Mouse (Mus musculus) hindbrain, embryonic 13.5 days (tissue): Measurements from ENCODE around the gene Bag2. TPM values are rescaled to one million over a fixed set of nuclear protein-coding genes. Genes with fewer than 3 reads are reported as not detected.
"Not testable (repeated sequence)": the region's sequence is repeated elsewhere in the genome, so short reads cannot be mapped to it uniquely, and the experiment has no call there.

ENCODE experiments used
- ATAC-seq: fragments of 200-750 bp; cut with Nextera tagmentation; 2 replicates; pipeline ENCODE4 v1.8.0; 2017; ENCODE audit warnings: moderate TSS enrichment; ENCODE audit not compliant: low FRiP score
- H3K27ac ChIP-seq: fragments of 300-500 bp; sonication (generic); 2 replicates; pipeline ENCODE4 v1.5.1; 2015; ENCODE audit warnings: inconsistent platforms, mild to moderate bottlenecking, moderate library complexity
- H3K27me3 ChIP-seq: fragments of 300-500 bp; sonication (generic); 2 replicates; pipeline ENCODE4 v1.6.1; 2015; ENCODE audit warnings: mild to moderate bottlenecking, inconsistent platforms
- H3K36me3 ChIP-seq: fragments of 300-500 bp; sonication (generic); 2 replicates; pipeline ENCODE4 v1.6.1; 2015; ENCODE audit warnings: mild to moderate bottlenecking, inconsistent platforms
- H3K4me1 ChIP-seq: fragments of 300-500 bp; sonication (generic); replicated peaks from 2 replicates; pipeline ENCODE4 v1.6.1; 2015; ENCODE audit warnings: inconsistent platforms
- H3K4me2 ChIP-seq: fragments of 300-500 bp; sonication (generic); 2 replicates; pipeline ENCODE4 v1.6.1; 2015; ENCODE audit warnings: inconsistent platforms, mild to moderate bottlenecking, moderate library complexity
- H3K4me3 ChIP-seq: fragments of 300-500 bp; sonication (generic); 2 replicates; pipeline ENCODE4 v1.5.1; 2015; ENCODE audit warnings: mild to moderate bottlenecking, inconsistent platforms
- H3K9ac ChIP-seq: fragments of 300-500 bp; sonication (generic); 2 replicates; pipeline ENCODE4 v1.6.1; 2015; ENCODE audit warnings: mild to moderate bottlenecking, inconsistent platforms
- H3K9me3 ChIP-seq: fragments of 300-500 bp; sonication (generic); 2 replicates; pipeline ENCODE4 v1.6.1; 2016; ENCODE audit warnings: inconsistent platforms
- WGBS: fragments of 180-500 bp; shearing (Covaris S2); methylation state at CpG from one replicate; pipeline ENCODE4 v1.1.7; 2015; 5-methylcytosine and 5-hydroxymethylcytosine counted together
- polyA plus RNA-seq: library from polyadenylated mRNA; unstranded; fragments of >200 nt; fragmentation: Nextera tagmentation; extraction: Ambion mirVana; gene quantifications from 2 replicates; pipeline ENCODE4 v1.2.1, GENCODE M21; 2015

The Bag2 gene
- polyA plus RNA-seq, 1 experiment from 2014 or later, result 17.9 TPM

DNA sequence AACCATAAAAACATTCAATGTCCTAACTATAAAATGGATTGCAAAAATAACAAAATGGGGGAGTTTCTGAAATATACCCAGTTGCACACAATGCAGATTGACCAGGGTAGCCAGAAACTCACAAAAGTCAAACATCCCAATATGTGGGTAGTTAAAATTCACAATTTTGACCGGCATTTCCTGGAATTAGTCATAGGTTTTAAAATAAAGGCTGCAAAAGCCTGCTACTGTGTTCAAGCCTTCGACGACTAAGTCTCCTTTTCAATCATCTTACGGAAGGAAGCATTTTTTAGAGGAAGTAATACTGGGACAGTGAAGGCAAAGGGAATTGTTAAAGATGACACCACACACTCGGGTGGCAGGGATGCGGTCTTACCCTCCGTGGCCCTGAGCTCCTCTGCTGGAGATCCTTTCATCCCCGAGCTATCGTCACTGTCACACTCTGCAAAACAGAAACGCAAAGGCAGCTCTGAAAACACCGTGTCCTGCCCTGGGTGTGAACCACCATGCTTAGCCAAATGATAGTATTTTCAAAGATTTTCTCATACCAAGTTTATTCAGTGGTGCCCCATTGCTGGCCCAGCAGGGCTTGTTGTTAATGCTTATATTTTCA lies 8.0 kb upstream of the Bag2 start:
- 87% methylated on average over 11 of the region's 11 CpGs for WGBS
- no peaks in the 10 kb centered on the region for H3K9me3 ChIP-seq
- no peak overlapping the region for H3K9ac ChIP-seq
- no peak overlapping the region for H3K4me3 ChIP-seq
- no peaks in the 10 kb centered on the region for H3K27me3 ChIP-seq
- peaks cover 47% of the 10 kb centered on the region for H3K36me3 ChIP-seq
- no peak overlapping the region for H3K27ac ChIP-seq
- no peaks in the 10 kb centered on the region for H3K4me1 ChIP-seq
- H3K4me2 ChIP-seq, result no peak overlapping the region
- ATAC-seq, result no peak

DNA sequence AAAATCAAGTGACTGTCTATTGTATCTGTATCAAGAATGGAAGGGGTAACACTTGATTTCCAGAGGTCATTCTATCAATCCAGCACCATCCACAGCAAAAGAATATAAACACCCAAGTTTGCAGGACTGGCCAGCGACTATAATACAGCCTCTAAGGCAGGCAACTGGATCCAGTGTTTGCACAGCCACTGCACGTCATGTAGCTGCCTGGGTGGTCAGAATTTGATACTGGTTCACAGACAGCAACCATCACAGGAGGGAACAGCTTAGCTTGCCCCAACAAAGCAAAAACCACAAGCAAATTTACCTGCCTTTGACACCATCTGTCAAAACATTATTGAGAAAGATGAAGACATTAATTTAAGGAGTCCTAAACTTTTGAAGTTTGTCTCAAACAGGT lies 6.2 kb upstream of the Bag2 start:
- Histone ChIP-seq H3K36me3 (peaks cover 36% of the 10 kb centered on the region), H3K9ac (no peak overlapping the region), H3K9me3 (no peaks in the 10 kb centered on the region), H3K4me1 (no peaks in the 10 kb centered on the region), H3K4me2 (no peak overlapping the region), H3K27me3 (no peaks in the 10 kb centered on the region), H3K4me3 (no peak overlapping the region), H3K27ac (no peak overlapping the region)
- no peak for ATAC-seq
- 88% methylated on average over 2 of the region's 2 CpGs for WGBS

DNA sequence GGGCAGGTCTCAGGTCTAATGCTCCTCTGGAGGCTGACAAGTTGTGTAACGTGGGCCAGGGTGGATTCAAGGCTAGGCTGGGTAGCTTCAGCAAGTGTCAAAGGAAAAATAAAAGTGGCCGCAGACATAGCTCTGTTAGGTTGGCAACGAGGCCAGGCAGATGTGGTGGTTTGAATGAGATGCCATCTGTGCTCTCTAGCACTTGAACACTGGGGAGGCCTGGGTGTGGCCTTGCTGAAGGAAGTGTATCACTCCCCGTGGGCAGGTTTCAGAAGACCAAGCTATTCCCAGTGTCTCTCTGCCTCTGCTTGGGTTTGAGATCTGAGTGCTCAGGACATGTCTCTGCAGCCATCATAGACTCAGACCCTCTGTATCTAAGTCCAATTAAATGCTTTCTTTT lies 893 bp upstream of the Bag2 start:
- H3K9me3 ChIP-seq, result no peaks in the 10 kb centered on the region
- H3K36me3 ChIP-seq, result peaks cover 18% of the 10 kb centered on the region
- 55% methylated on average over 4 of the region's 4 CpGs for WGBS
- no peaks in the 10 kb centered on the region for H3K27me3 ChIP-seq
- H3K4me3 ChIP-seq, result no peak overlapping the region
- H3K9ac ChIP-seq, result no peak overlapping the region
- ATAC-seq, result no peak
- H3K27ac ChIP-seq, result no peak overlapping the region
- peak overlapping the region; percentile 98; the same call in 1 of the 2 replicates for H3K4me2 ChIP-seq
- H3K4me1 ChIP-seq, result peaks cover 23% of the 10 kb centered on the region

DNA sequence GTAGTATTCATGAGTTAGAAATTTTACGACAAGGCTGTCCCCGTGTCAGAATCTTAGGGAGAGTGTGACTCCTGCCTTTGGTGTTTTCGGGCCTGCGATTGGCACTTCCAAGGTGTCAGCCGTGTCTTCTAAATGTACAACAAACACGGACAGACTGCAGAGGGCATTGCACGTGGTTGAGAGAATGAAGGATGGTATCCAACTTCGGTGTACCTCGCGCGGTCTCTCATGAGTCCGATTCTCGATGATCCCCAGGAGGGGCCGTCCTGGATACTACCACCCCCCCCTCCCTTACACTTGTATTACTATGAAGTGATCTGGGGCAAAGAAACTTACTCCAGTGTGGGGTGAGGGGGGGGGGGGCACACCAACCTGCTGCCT lies 572 bp downstream of the Bag2 start:
- Histone ChIP-seq H3K36me3 (peaks cover 10% of the 10 kb centered on the region), H3K9me3 (no peaks in the 10 kb centered on the region), H3K27ac (no peak overlapping the region; the same call in 1 of the 2 replicates), H3K27me3 (no peaks in the 10 kb centered on the region), H3K4me2 (peak overlapping the region; percentile 98), H3K4me3 (peak overlapping the region; percentile 69), H3K9ac (peak overlapping the region; percentile 85), H3K4me1 (peaks cover 23% of the 10 kb centered on the region)
- peak; percentile 49 for ATAC-seq
- WGBS, result 8% methylated on average over 14 of the region's 14 CpGs

DNA sequence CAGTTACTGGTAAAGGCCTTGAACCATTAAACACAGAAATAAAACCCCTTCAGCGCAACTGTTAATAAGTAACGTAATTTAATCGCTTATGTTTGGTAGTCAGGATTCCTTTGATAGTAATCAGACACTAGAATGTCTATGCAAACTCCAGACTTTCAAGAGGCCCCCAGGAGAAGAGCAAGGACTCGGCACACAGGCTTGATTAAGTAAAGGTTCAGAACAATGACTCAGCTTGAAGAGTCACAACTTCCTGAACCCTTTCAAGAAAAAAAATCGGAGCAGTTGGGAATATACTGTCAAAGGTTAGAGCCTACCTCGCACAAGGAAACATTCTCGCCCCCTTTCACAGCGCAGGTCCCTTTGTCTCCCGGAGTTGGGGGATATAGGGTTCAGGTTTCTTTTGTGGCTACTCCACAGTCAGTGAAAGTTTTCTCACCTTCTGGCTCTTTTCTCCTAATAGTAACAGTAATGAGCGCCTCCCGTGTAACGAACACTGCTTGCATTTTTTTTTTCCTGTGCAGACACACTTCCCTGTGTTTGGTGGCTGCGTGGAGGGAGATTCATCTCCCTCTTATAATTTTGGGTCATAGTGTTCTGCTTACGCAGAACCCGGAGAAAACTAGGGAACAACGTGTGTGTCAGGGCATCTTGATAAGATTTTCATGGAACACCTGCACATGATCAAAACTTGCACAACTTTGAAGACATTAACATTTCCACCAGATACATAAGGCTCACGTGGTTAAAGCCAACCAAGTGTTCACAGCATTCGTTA lies 1.1 kb downstream of the Bag2 start:
- Histone ChIP-seq H3K27ac (no peak overlapping the region), H3K9ac (peak overlapping the region; percentile 85; the same call in 1 of the 2 replicates)

DNA sequence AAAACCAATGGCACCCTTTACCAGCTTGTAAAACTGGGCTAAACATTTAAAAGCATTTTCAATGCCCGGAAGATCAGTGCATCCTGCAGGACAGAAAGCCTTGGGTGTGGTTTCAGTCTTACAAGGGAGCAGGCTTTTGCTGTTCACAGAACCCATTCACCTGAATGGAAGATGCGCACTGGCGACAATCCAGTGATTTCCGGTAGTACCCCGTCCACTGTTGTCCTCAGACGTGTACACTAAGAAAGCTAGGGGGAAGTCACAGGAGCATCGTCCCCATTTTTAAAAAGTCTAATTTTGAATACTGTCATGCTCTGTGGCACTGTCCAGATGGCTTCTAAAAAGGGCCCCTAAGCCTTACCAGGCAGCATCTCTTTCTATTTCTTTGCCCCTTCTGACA lies 1.8 kb downstream of the Bag2 start:
- Histone ChIP-seq H3K27ac (no peak overlapping the region), H3K36me3 (peaks cover 7% of the 10 kb centered on the region), H3K4me2 (no peak overlapping the region), H3K27me3 (no peaks in the 10 kb centered on the region), H3K4me1 (peaks cover 23% of the 10 kb centered on the region), H3K9me3 (no peaks in the 10 kb centered on the region), H3K4me3 (no peak overlapping the region), H3K9ac (no peak overlapping the region)
- 86% methylated on average over 7 of the region's 7 CpGs for WGBS
- no peak for ATAC-seq

More for the DNA sequence above, 1.1 kb downstream of the Bag2 start:
- peaks cover 10% of the 10 kb centered on the region for H3K36me3 ChIP-seq
- 38% methylated on average over 18 of the region's 18 CpGs for WGBS
- H3K27me3 ChIP-seq, result no peaks in the 10 kb centered on the region
- no peak for ATAC-seq
- H3K9me3 ChIP-seq, result no peaks in the 10 kb centered on the region
- peak overlapping the region; percentile 98 for H3K4me2 ChIP-seq
- H3K4me3 ChIP-seq, result peak overlapping the region; percentile 69
- peaks cover 23% of the 10 kb centered on the region for H3K4me1 ChIP-seq

DNA sequence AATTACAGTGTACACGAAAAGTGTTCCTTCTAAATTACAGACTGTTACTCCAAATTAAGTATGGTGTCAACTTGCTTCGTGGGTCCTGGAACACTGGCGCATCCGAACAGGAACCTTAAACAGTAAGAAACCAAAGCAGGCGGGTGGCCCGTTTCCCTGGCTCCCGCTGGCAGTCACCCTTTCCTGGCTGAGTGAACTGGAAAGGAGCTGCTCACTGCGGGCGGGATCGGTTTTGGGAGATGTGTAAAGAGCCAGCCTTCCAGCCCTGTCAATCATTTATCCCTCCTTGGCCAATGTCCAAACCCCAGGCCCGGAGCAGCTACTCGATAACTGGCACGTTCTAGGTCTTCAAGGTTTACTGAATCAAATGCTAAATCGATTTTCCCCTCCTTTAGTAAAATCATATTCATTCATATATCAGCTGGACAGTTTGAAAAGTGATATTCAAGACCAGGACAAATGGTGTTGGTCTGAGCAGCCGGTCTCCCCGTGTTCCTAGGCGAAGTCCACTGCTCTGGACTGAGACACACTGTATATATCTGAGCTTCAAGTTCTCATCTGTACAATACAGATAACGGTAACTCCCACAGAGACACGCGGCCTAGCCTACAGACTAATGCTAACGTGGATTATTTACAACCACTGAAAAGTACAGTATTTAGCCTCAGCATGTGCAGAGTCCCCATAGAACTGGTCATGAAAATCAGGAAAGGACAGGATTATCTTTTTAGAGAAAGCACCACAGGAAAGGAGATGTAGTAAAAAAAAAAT lies 2.4 kb downstream of the Bag2 start:
- 78% methylated on average over 21 of the region's 21 CpGs for WGBS
- ATAC-seq, result no peak
- no peak overlapping the region for H3K4me2 ChIP-seq

DNA sequence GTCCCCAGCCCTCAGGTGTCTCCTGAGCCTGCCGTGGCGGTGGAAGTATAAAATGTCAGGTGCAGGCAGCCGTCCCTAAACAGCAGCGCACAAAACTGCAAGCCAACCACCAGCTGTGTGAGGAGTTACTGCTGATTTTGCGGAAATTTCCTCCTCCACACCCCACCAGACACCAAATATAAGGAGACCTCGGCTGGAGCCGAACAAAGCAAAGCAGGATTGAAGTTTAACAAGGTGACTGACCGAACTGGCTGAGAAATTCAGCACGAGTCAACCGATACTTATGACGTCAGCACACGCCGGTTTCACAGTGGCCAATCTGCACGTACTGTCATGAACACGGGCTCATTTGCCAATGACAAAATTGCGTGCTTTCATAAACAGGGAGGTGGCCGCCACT lies 3.5 kb downstream of the Bag2 start:
- Histone ChIP-seq H3K36me3 (no peaks in the 10 kb centered on the region), H3K27ac (no peak overlapping the region), H3K9me3 (no peaks in the 10 kb centered on the region), H3K9ac (no peak overlapping the region), H3K27me3 (no peaks in the 10 kb centered on the region), H3K4me3 (no peak overlapping the region), H3K4me2 (no peak overlapping the region), H3K4me1 (peaks cover 23% of the 10 kb centered on the region)
- ATAC-seq, result no peak
- WGBS, result 94% methylated on average over 17 of the region's 17 CpGs

More for the DNA sequence above, 2.4 kb downstream of the Bag2 start:
- Histone ChIP-seq H3K9ac (no peak overlapping the region), H3K4me3 (no peak overlapping the region), H3K9me3 (no peaks in the 10 kb centered on the region), H3K36me3 (peaks cover under 1% of the 10 kb centered on the region; the same call in 1 of the 2 replicates), H3K4me1 (peaks cover 23% of the 10 kb centered on the region), H3K27ac (no peak overlapping the region), H3K27me3 (no peaks in the 10 kb centered on the region)

DNA sequence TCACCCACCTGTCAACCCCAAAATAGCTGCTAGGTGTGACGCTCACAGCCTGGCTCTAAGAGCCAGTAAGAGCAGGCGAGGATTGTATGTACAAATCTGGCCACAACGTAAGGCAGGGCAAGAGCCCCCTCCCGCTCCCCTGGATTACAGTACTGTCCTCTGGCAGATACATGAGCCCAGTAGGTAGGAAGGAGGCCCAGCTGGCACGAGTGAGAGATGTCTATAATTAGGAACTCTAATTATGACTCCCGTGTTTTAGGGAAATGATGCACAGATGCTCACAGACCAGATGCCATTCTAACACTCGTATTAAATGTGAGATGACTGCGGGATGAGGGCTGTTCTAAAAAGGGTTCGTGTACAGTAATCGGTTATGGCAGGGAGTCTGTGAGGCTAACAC lies 6.3 kb downstream of the Bag2 start:
- no peaks in the 10 kb centered on the region for H3K27me3 ChIP-seq
- no peaks in the 10 kb centered on the region for H3K36me3 ChIP-seq
- H3K27ac ChIP-seq, result no peak overlapping the region
- peaks cover 1% of the 10 kb centered on the region; the same call in 1 of the 2 replicates for H3K4me1 ChIP-seq
- no peaks in the 10 kb centered on the region for H3K9me3 ChIP-seq
- H3K4me2 ChIP-seq, result no peak overlapping the region
- peak; percentile 67 for ATAC-seq
- WGBS, result 74% methylated on average over 10 of the region's 10 CpGs
- H3K9ac ChIP-seq, result no peak overlapping the region
- no peak overlapping the region for H3K4me3 ChIP-seq

DNA sequence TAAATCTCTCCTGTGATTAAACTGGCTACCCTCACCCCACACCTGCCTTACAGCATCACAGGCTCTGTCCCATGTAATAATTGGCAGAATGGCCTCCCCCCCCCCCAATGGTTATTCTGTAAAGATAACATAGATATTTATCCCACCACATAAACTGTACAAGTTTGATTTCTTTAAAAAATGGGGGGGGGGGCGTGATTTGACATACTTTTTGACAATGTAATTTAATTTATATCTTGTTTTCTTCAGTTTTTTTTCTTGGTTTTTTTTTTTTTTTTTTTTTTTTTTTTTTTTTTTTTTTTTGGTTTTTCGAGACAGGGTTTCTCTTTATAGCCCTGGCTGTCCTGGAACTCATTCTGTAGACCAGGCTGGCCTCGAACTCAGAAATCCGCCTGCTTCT lies 7.9 kb downstream of the Bag2 start:
- H3K27me3 ChIP-seq, H3K36me3 ChIP-seq, H3K4me1 ChIP-seq, ATAC-seq, H3K4me2 ChIP-seq, H3K9ac ChIP-seq, H3K27ac ChIP-seq, H3K9me3 ChIP-seq, H3K4me3 ChIP-seq: not testable (repeated sequence)
- WGBS, result 87% methylated on average over 4 of the region's 4 CpGs

DNA sequence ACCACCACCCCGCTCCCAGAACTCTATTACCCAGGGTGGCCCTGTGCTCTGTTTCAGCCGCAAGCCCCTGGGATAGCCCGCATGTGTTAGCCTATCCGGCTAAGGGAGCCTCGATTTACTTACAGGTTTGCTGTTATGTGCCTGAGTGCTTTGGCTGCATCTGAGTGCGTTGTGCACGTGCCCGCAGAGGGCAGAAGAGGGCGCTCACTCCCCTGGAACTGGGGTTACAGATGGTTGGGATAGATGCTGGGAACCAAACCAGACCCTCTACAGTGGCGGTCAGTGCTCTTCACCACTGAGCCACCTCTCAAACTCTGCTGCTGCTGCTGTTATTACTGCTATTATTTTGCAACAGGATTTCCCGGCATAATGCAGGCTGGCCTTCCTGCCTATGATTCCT lies 8.5 kb downstream of the Bag2 start:
- Histone ChIP-seq H3K36me3 (peaks cover 5% of the 10 kb centered on the region), H3K4me2 (no peak overlapping the region), H3K27ac (no peak overlapping the region), H3K27me3 (no peaks in the 10 kb centered on the region), H3K9me3 (no peaks in the 10 kb centered on the region), H3K4me3 (no peak overlapping the region), H3K4me1 (no peaks in the 10 kb centered on the region), H3K9ac (no peak overlapping the region)
- ATAC-seq, result no peak
- 96% methylated on average over 11 of the region's 11 CpGs for WGBS

DNA sequence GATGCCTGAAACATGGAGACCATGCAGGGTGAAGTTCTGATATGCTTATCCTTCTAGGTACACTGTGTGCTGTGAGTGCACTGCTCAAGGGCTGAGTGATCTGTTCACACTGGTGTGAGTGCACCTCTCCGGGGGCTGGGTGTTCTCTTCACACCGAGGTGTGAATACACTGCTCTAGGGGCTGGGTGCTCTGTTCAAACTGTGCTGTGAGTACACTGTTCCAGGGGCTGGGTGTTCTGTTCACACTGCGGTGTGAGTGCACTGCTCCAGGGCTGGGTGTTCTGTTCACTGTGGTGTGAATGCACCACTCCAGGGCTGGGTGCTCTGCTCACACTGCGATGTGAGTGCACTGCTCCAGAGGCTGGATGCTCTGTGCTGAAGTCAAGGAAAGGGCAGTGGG lies 11.7 kb downstream of the Bag2 start:
- ATAC-seq, result no peak
- 99% methylated on average over 4 of the region's 4 CpGs for WGBS

More for the DNA sequence above, 11.7 kb downstream of the Bag2 start:
- Histone ChIP-seq H3K36me3 (peaks cover 10% of the 10 kb centered on the region), H3K4me2 (no peak overlapping the region), H3K4me1 (no peaks in the 10 kb centered on the region), H3K4me3 (no peak overlapping the region), H3K27ac (no peak overlapping the region), H3K9ac (no peak overlapping the region), H3K9me3 (no peaks in the 10 kb centered on the region), H3K27me3 (no peaks in the 10 kb centered on the region)
